Mouse (Mus musculus): Measurements from ENCODE around the gene A630073D07Rik. TPM values are rescaled to one million over a fixed set of nuclear protein-coding genes. Genes with fewer than 3 reads are reported as not detected.
"Not testable (repeated sequence)": the region's sequence is repeated elsewhere in the genome, so short reads cannot be mapped to it uniquely, and the experiment has no call there.

Gene A630073D07Rik
- total RNA-seq (2021): not detected
- not detected in 2 replicates for polyA plus RNA-seq (2012; rRNA removed)
- long read RNA-seq: 0 reads

GRCm38 (mm10) chr6:132651426-132651825, at the start of gene A630073D07Rik:
Gene A630073D07Rik (minus strand): TSS chr6:132651526.
- no peak for TF ChIP-seq EP300 (IDR thresholded peaks at IDR 0.05; ENCODE audit: insufficient read depth, low read depth, low read length)
- TF ChIP-seq POLR2A (IDR thresholded peaks at IDR 0.05; ENCODE audit: insufficient read depth, low read depth, low read length): no peak
- no peak for TF ChIP-seq CTCF (IDR thresholded peaks at IDR 0.05)
- intact Hi-C loops (cut with DNase I): no loop called here
- no peak within 1 kb of the TSS for H3K27ac ChIP-seq
- H3K4me3 ChIP-seq: no peak within 1 kb of the TSS
- H3K27me3 ChIP-seq (ENCODE audit: control insufficient read depth, insufficient read depth, low read length): no peaks in the 10 kb centered on the region
- WGBS: 83% methylated on average over 1 of the region's 1 CpGs
- DNase-seq: no peak
- H3K36me3 ChIP-seq (ENCODE audit: control insufficient read depth, insufficient read depth, low read length): no peaks in the 10 kb centered on the region
- no peaks in the 10 kb centered on the region for H3K79me2 ChIP-seq (replicated peaks; ENCODE audit: control insufficient read depth, insufficient read depth, low read length)
- no peak within 1 kb of the TSS for H3K9ac ChIP-seq (ENCODE audit: low read depth, low read length)
- H3K4me1 ChIP-seq (ENCODE audit: control insufficient read depth, insufficient read depth, low read length): no peaks in the 10 kb centered on the region

- no peaks in the 10 kb centered on the region for H3K36me3 ChIP-seq (ENCODE audit: control insufficient read depth, insufficient read depth, low read length)
- H3K27ac ChIP-seq: no peak within 1 kb of the TSS
- no peak within 1 kb of the TSS for H3K9ac ChIP-seq (ENCODE audit: low read depth, low read length)
- H3K4me1 ChIP-seq (ENCODE audit: control insufficient read depth, insufficient read depth, low read length): no peaks in the 10 kb centered on the region
- no peak for DNase-seq
- TF ChIP-seq EP300 (IDR thresholded peaks at IDR 0.05; ENCODE audit: insufficient read depth, low read depth, low read length) (no peak), CTCF (IDR thresholded peaks at IDR 0.05) (no peak), POLR2A (IDR thresholded peaks at IDR 0.05; ENCODE audit: insufficient read depth, low read depth, low read length) (no peak)
- H3K27me3 ChIP-seq (ENCODE audit: control insufficient read depth, insufficient read depth, low read length): no peaks in the 10 kb centered on the region
- H3K4me3 ChIP-seq: no peak within 1 kb of the TSS
- intact Hi-C loops (cut with DNase I): no loop called here
- no peaks in the 10 kb centered on the region for H3K79me2 ChIP-seq (replicated peaks; ENCODE audit: control insufficient read depth, insufficient read depth, low read length)
- WGBS: 54% methylated on average over 1 of the region's 1 CpGs
Observed at GRCm38 (mm10) chr6:132700907-132701306, 49.6 kb upstream of the A630073D07Rik start, which contains the start of gene Tas2r121. Gene Tas2r121 (minus strand): TSS chr6:132701007.

GRCm38 (mm10) chr6:132691596-132691995, 40.3 kb upstream of the A630073D07Rik start:
- DNase-seq; H3K4me3 ChIP-seq; H3K27me3 ChIP-seq (ENCODE audit: control insufficient read depth, insufficient read depth, low read length); H3K27ac ChIP-seq; H3K36me3 ChIP-seq (ENCODE audit: control insufficient read depth, insufficient read depth, low read length); H3K79me2 ChIP-seq (replicated peaks; ENCODE audit: control insufficient read depth, insufficient read depth, low read length); H3K9ac ChIP-seq (ENCODE audit: low read depth, low read length); intact Hi-C loops (cut with DNase I); H3K4me1 ChIP-seq (ENCODE audit: control insufficient read depth, insufficient read depth, low read length): not testable (repeated sequence)
- WGBS: 63% methylated on average over 7 of the region's 7 CpGs

- Histone ChIP-seq H3K79me2 (replicated peaks; ENCODE audit: control insufficient read depth, insufficient read depth, low read length) (no peaks in the 10 kb centered on the region), H3K4me1 (ENCODE audit: control insufficient read depth, insufficient read depth, low read length) (no peaks in the 10 kb centered on the region), H3K4me3 (no peak within 1 kb of the TSS), H3K36me3 (ENCODE audit: control insufficient read depth, insufficient read depth, low read length) (no peaks in the 10 kb centered on the region), H3K27me3 (ENCODE audit: control insufficient read depth, insufficient read depth, low read length) (no peaks in the 10 kb centered on the region), H3K27ac (no peak within 1 kb of the TSS), H3K9ac (ENCODE audit: low read depth, low read length) (no peak within 1 kb of the TSS)
- intact Hi-C loops (cut with DNase I): no loop called here
- TF ChIP-seq POLR2A (IDR thresholded peaks at IDR 0.05; ENCODE audit: insufficient read depth, low read depth, low read length) (no peak), EP300 (IDR thresholded peaks at IDR 0.05; ENCODE audit: insufficient read depth, low read depth, low read length) (no peak), CTCF (IDR thresholded peaks at IDR 0.05) (no peak)
- DNase-seq: no peak
Observed at GRCm38 (mm10) chr6:132656653-132657052, 5.3 kb upstream of the A630073D07Rik start, which contains the start of gene Tas2r120. Gene Tas2r120 (plus strand): TSS chr6:132656953.

GRCm38 (mm10) chr6:132649399-132649798, 1.9 kb downstream of the A630073D07Rik start:
- Histone ChIP-seq H3K36me3 (ENCODE audit: control insufficient read depth, insufficient read depth, low read length) (no peaks in the 10 kb centered on the region), H3K27me3 (ENCODE audit: control insufficient read depth, insufficient read depth, low read length) (no peaks in the 10 kb centered on the region), H3K79me2 (replicated peaks; ENCODE audit: control insufficient read depth, insufficient read depth, low read length) (no peaks in the 10 kb centered on the region), H3K4me3 (no peak overlapping the region), H3K4me1 (ENCODE audit: control insufficient read depth, insufficient read depth, low read length) (no peaks in the 10 kb centered on the region), H3K9ac (ENCODE audit: low read depth, low read length) (no peak overlapping the region), H3K27ac (no peak overlapping the region)
- intact Hi-C loops (cut with DNase I): loop anchor here (5.0 kb wide), 1 partner anchor 558 kb away; no protein-coding TSS in a partner anchor
- DNase-seq: no peak
- TF ChIP-seq EP300 (IDR thresholded peaks at IDR 0.05; ENCODE audit: insufficient read depth, low read depth, low read length): no peak
- TF ChIP-seq CTCF (IDR thresholded peaks at IDR 0.05): peak; percentile 67

- DNase-seq; H3K27ac ChIP-seq; H3K36me3 ChIP-seq (ENCODE audit: control insufficient read depth, insufficient read depth, low read length); H3K4me1 ChIP-seq (ENCODE audit: control insufficient read depth, insufficient read depth, low read length); H3K27me3 ChIP-seq (ENCODE audit: control insufficient read depth, insufficient read depth, low read length); H3K9ac ChIP-seq (ENCODE audit: low read depth, low read length); intact Hi-C loops (cut with DNase I); H3K4me3 ChIP-seq; H3K79me2 ChIP-seq (replicated peaks; ENCODE audit: control insufficient read depth, insufficient read depth, low read length): not testable (repeated sequence)
- WGBS: 45% methylated on average over 2 of the region's 2 CpGs
Observed at GRCm38 (mm10) chr6:132595613-132596012, 55.7 kb downstream of the A630073D07Rik start, which contains the start of gene Prp2. Gene Prp2 (plus strand): TSS chr6:132595913.

Other genes starting within 250 kb of the A630073D07Rik start
- not detected for gene Prh1, start 81.7 kb downstream of the A630073D07Rik start, total RNA-seq (2021)
- not detected in 2 replicates for gene Prh1, start 81.7 kb downstream of the A630073D07Rik start, polyA plus RNA-seq (2012; rRNA removed)
- not detected for gene Prp2, start 55.6 kb downstream of the A630073D07Rik start, total RNA-seq (2021)
- gene Prp2, start 55.6 kb downstream of the A630073D07Rik start, polyA plus RNA-seq (2012; rRNA removed): not detected in 2 replicates
- not detected for gene Tas2r120, start 5.4 kb upstream of the A630073D07Rik start, total RNA-seq (2021)
- gene Tas2r120, start 5.4 kb upstream of the A630073D07Rik start, polyA plus RNA-seq (2012; rRNA removed): not detected in 2 replicates
- not detected for gene Tas2r121, start 49.5 kb upstream of the A630073D07Rik start, total RNA-seq (2021)
- gene Tas2r121, start 49.5 kb upstream of the A630073D07Rik start, polyA plus RNA-seq (2012; rRNA removed): not detected in 2 replicates
- not detected for gene Tas2r122, start 60.4 kb upstream of the A630073D07Rik start, total RNA-seq (2021)
- gene Tas2r122, start 60.4 kb upstream of the A630073D07Rik start, polyA plus RNA-seq (2012; rRNA removed): not detected in 2 replicates
- not detected for gene Tas2r115, start 86.5 kb upstream of the A630073D07Rik start, total RNA-seq (2021)
- gene Tas2r115, start 86.5 kb upstream of the A630073D07Rik start, polyA plus RNA-seq (2012; rRNA removed): not detected in 2 replicates
- gene Tas2r124, start 103.2 kb upstream of the A630073D07Rik start, total RNA-seq (2021): not detected
- gene Tas2r124, start 103.2 kb upstream of the A630073D07Rik start, polyA plus RNA-seq (2012; rRNA removed): not detected in 2 replicates
- not detected for gene Tas2r102, start 110.6 kb upstream of the A630073D07Rik start, total RNA-seq (2021)
- gene Tas2r102, start 110.6 kb upstream of the A630073D07Rik start, polyA plus RNA-seq (2012; rRNA removed): not detected in 2 replicates
- gene Tas2r136, start 126.6 kb upstream of the A630073D07Rik start, total RNA-seq (2021): not detected
- gene Tas2r136, start 126.6 kb upstream of the A630073D07Rik start, polyA plus RNA-seq (2012; rRNA removed): not detected in 2 replicates
- not detected for gene Tas2r117, start 151.3 kb upstream of the A630073D07Rik start, total RNA-seq (2021)
- not detected in 2 replicates for gene Tas2r117, start 151.3 kb upstream of the A630073D07Rik start, polyA plus RNA-seq (2012; rRNA removed)
- gene Tas2r123, start 195.6 kb upstream of the A630073D07Rik start, total RNA-seq (2021): not detected
- not detected in 2 replicates for gene Tas2r123, start 195.6 kb upstream of the A630073D07Rik start, polyA plus RNA-seq (2012; rRNA removed)
- gene Tas2r116, start 203.9 kb upstream of the A630073D07Rik start, total RNA-seq (2021): not detected
- not detected in 2 replicates for gene Tas2r116, start 203.9 kb upstream of the A630073D07Rik start, polyA plus RNA-seq (2012; rRNA removed)
- not detected for gene Tas2r110, start 216.5 kb upstream of the A630073D07Rik start, total RNA-seq (2021)
- gene Tas2r110, start 216.5 kb upstream of the A630073D07Rik start, polyA plus RNA-seq (2012; rRNA removed): not detected in 2 replicates
- not detected for gene Tas2r113, start 241.5 kb upstream of the A630073D07Rik start, total RNA-seq (2021)
- gene Tas2r113, start 241.5 kb upstream of the A630073D07Rik start, polyA plus RNA-seq (2012; rRNA removed): not detected in 2 replicates

All from heart, adult 2 months (tissue).